Mouse (Mus musculus): Measurements from ENCODE around the gene Fam124b. TPM values are rescaled to one million over a fixed set of nuclear protein-coding genes. Genes with fewer than 3 reads are reported as not detected.

Fam124b gene
- total RNA-seq (2014; fragmentation: Nextera tagmentation): not detected in 2 replicates
- total RNA-seq (2017): not detected in 2 replicates

DNA sequence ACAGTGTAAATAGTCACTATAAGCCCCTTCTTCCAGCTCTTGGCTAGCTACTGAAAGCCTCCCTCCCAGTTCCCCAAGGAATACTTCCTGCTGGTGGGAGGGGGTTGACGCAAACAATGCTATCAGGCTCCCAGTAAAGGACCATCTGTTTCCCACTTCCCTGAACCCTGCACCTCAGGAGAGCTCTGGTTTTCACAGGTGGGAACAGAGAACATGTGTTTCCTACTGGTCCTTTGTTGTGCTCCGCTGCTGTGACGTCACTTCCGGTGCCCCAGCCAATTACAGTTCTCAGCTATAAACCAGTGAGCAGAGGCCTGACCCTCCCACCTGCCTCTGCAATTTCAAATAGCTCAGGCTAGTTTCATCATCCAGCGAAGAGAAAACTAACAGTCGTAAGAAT is at the start of gene Fam124b:
TSS of gene Fam124b (minus strand) at position 206 of the 400 bp plus-strand sequence.
- ATAC-seq (replicated peaks; ENCODE audit: poor library complexity, severe bottlenecking): peak; percentile 35; the same call in 1 of the 2 replicates

DNA sequence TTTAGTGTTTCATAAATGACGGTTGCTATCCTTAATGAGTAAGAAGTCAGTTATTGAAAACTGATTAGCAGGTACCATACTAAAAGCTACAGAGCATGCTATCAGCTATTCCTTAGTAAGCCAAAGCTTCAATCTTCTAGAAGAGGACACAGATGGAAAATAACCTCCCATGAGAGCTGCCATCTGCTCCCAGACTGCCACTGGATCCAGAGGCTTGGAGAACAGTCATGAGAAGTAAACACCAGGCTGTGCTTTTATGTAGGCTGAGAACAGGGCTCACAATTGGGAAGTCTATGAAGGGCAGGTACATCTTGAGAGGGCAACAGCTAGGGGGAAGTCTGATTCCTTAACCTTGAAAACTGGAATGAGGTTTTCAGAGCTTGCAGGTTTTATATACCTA is 42.2 kb upstream of the Fam124b start:
- no peak for ATAC-seq (replicated peaks; ENCODE audit: poor library complexity, severe bottlenecking)

DNA sequence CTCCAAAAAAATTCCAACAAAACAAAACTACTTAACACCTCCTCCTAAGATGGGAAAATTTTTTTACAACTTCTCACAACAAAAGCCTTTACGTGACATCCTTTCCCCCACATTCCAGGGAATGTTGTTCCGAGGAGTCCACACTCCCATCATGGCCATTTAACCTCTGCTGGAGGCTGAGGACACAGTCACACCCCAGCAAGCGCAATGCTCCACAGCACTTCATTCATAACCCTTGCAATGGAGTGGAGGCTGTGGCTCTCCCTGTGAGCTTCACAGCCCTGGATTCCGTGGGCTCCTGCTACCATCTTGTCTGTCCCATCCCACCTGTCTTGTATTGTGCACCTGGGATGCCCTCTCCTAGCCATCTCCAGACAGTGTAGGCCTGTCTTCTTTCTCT is 40.4 kb upstream of the Fam124b start:
- no peak for ATAC-seq (replicated peaks; ENCODE audit: poor library complexity, severe bottlenecking)

DNA sequence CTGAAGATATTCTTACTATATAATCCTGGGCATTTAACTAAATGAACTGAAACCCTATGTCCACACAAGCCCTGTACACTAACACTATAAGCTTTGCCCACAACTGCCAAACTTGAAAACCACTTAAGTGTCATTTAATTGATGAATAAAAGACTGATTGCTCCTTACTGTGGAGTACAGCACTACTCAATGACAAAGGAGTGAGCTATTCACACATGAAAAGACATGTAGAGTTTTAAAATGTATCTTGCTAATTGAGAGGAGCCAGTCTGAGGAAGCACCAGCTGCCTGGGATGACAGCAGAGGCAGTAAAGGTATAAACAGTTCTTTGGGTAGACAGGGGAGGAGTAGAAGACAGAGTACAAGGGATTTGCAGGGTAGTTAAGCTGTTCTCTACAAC is 35.0 kb upstream of the Fam124b start:
- ATAC-seq (replicated peaks; ENCODE audit: poor library complexity, severe bottlenecking): no peak

DNA sequence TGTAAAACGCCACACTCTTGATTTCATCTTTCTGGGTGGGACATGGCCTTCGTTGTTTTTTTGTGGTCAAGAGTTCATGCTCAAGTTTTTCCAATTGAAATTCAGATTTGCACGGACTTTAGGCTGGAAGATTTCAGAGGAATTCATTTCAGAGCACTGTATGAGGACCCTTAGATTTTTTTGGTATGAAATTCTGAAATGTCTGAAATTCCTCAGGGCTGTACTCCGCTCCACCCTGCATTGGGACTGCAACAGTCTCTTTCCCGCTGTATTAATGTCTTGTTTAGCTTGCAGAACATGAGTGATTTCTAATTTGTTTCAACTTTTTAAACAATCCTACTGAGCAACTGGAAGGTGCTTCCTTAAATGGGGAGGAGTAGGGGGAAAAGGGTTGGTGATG is 32.0 kb upstream of the Fam124b start:
- no peak for ATAC-seq (replicated peaks; ENCODE audit: poor library complexity, severe bottlenecking)

DNA sequence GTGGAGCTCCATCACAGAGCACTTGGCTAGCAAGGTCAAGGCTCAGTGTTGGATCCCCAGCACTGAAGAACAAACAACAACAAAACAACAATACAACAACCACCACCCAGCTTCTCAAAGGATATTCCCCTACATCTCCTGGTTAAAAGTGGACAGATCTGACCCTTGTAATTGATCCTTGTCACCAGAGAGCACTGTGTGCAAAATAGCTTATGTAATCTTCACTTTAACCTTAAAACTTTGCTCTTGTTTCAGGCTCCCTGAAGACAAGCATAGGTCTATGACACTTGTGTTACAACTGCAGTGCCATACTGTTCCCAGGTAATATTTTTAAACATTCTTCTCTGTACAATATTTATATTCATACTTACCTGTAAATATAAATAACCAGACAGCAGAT is 28.9 kb upstream of the Fam124b start:
- no peak for ATAC-seq (replicated peaks; ENCODE audit: poor library complexity, severe bottlenecking)

DNA sequence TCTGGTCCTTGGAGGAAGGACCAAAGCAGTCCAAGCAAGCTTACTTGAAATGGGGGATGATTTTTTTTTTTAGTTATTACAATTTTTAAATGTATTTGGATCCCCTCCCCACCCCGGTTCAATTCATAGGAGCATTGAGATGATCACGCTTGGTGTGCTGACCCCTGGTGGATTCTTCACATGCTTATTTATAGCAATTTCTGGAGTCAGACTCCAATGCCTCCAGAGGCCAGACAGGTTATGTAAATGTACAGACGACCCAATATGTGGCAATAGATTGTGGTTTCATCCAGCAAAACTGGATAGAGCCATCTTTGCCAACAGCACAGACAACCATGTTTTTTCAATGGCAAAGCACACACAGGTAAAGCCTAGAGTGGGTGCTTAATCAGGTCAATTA is 25.9 kb upstream of the Fam124b start:
- ATAC-seq (replicated peaks; ENCODE audit: poor library complexity, severe bottlenecking): peak; percentile 68

DNA sequence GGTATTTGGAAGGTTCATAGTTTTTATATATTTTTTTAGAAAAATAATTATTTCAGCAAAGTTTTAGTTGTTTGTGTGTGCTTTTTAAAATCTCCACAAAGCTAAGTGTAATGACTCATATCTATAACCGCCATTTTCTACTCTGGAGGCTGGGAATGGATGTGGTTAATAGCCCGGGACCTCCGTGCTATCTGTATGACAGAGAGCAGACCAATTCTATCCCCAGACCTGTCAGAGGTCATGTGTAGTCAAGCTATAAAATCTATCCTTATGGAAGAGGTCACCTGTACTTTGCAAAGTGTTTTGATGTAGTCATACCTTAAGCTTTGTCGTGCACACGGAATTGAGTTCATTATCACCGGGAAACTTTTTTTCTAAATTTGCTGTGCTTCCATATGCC is 23.3 kb upstream of the Fam124b start:
- no peak for ATAC-seq (replicated peaks; ENCODE audit: poor library complexity, severe bottlenecking)

DNA sequence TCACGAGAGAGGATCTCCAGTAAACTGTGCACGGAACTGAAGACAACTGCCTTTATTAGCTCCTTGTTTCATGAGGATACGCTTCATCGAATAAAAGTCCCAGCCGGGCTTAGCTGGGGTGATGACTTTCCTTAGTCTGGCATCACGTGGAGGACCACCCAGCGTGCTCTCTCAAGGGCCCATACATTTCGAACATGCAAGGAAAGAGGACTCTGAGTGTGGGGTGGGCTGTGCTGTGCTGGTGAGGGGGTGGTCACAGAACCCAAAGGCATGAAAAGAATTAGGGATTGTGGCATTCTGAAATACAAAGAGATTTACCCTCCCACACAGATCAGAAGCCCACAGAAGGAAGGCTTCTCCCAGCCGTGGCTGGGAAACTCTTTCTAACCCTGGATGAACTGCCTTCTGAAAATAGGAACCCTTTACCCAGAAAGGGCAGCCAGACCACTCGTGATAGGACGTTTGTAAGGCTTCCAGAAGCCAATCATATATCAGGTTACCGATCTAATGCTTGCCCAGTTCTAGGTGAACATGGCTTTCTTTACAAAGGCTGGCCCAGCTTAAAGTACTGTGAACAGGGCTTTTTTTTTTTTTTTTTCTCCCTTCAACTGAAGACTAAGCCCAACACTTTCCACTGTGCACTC is 21.9 kb upstream of the Fam124b start:
- no peak for ATAC-seq (replicated peaks; ENCODE audit: poor library complexity, severe bottlenecking)

DNA sequence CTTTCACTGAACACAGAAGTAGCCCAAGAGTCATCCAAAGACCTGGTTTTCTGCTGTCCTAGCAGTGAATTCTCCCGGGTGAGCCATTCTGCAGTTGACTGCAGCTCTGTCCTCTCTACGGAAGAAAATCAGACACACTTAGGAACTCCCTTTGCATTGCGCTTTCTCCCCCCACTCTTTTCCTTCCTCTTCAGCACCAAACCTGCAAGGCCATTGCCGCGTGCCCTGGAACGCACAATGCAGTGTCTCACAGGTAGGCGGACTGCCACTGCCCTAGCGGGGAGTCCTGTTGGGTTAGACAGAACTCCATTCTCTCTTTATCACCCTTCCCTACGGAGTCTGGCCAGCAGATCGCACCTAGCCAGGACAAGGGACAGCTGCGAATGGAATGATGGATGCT is 21.2 kb upstream of the Fam124b start:
- ATAC-seq (replicated peaks; ENCODE audit: poor library complexity, severe bottlenecking): no peak

DNA sequence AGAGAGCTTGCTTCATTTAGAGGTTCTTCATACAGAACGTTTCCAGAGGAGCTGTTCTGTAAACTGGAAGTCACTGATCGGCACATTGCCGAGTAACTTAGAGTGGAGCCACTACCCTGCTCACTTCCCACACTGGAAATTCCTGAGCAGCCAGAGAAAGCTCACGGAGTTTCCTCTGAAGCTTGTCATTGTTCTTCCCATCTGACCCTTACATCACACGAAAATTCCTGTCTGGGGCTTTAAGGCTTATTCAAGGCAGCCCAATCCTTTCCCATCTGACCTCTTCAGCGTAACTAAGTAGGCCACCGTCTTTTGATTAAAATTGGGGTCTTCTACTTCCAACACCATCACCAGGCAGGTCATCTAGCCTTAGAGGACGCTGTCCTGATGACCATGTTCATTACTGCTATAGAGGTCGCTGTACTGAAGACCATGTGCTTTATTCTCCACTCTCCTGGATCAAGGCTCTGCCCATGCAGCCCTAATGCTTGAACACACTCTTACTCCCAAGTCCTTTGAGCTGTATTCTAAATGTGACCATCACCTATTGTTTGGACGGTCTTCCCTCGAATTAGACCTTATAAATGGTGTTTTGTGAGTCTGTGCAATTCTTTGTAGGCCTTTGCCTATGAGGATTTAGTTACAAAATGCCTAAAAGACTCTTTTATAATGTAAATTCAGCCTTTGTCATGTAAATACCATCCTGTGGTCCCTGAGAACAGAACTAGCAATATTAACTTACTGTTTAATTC is 18.9 kb upstream of the Fam124b start:
- ATAC-seq (replicated peaks; ENCODE audit: poor library complexity, severe bottlenecking): no peak

DNA sequence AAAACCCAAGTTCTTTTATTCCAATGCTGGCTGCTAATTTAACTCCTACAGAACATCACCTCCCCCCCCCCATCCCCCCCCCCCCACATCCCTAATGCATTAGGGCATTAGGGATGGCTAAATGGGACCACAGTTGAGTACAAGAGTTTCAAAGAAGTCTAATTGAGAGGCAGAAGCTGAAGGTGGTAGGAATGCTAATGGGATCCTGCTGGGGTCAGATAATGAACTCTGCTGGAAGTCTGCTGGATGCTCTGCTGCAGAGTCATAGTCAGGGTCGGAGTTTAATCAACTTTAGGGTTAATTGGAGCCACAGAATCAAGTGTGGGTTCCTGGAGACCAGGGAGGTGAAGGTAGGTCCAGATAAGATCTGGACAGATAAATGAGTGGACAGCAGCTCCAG is 17.9 kb upstream of the Fam124b start:
- ATAC-seq (replicated peaks; ENCODE audit: poor library complexity, severe bottlenecking): no peak

DNA sequence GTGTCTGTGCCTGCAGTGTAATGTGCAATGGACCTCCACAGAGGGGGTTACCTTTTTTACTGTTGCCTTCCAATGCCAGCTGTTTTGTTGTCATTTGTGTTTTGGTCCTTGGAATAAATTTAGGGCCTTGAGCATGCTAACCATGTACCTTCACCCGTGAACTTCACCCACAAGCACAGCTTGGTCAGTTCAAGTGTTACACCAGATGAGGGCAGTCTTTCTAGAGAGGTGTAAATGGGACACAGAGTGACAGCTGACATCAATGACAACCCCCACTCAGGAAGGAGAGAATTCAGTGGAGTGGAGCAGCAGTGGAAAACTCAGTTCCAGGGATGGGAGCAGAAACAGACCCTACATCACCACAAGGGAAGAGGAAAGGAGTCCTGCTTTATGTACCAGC is 12.3 kb upstream of the Fam124b start:
- ATAC-seq (replicated peaks; ENCODE audit: poor library complexity, severe bottlenecking): no peak

DNA sequence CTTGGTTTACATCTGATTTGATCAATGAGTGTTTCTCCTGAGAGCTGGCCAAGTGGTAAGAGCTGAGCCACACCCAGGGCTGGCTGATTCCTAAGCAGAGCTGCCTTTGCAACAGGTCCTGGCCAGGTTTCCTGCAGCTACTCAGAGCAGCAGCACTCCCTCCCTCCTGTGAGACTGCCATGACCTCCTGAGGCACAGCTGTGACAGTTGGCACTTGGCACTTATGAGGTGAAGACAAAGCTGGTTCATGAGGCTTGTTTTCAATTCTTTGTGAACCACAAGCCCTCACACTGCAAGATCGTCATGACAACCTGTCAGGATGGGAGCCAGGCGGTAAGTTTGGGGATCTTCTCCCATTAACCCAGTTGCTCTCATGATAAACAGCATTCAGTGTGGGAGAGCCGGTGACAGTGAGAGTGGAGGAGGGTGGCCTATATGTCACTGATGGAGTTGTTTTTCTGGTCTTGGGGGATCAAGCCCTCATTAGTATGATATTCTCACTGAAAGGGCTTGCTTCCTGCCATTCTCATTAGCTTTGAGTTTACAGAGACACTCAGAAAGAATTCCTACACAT is 6.7 kb upstream of the Fam124b start:
- ATAC-seq (replicated peaks; ENCODE audit: poor library complexity, severe bottlenecking): no peak

DNA sequence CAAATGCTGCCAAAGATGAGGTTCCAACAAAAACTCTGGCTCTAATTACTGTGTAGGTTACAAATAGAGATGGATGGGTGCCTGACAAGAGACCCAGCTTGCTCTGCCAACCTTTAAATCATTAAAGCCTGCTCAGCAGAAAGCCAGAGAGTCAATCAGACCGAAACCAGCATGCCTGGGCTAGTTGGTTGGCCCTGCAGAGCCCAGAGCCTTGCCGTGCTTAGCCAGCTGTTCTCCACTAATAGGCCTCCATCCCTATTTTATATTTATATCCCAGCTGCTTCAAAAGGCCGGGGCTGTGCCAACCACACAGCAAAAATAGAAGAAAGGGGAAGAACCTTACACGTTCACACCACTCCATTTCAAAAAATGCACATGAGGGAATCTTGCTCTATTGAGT is 2.9 kb upstream of the Fam124b start:
- ATAC-seq (replicated peaks; ENCODE audit: poor library complexity, severe bottlenecking): no peak

DNA sequence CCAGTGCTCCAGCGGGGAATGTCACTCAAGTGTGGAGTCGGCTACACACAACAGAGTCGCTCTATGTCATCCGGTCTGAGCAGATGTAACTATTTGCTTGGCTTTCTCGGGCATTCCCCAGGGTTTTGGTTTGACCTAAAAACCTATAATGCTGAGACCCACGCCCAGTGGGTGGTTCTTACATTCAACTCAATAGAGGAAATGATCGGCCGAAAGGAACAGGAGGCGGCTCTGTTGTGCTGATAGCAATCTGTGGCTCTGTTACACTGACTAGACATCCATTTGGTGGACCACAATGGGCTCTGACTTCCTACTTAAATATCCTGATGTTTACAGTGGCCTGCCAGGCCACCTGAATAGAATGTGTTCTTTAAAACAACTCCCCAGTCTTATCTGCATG is 4.4 kb downstream of the Fam124b start:
- ATAC-seq (replicated peaks; ENCODE audit: poor library complexity, severe bottlenecking): peak; percentile 82

DNA sequence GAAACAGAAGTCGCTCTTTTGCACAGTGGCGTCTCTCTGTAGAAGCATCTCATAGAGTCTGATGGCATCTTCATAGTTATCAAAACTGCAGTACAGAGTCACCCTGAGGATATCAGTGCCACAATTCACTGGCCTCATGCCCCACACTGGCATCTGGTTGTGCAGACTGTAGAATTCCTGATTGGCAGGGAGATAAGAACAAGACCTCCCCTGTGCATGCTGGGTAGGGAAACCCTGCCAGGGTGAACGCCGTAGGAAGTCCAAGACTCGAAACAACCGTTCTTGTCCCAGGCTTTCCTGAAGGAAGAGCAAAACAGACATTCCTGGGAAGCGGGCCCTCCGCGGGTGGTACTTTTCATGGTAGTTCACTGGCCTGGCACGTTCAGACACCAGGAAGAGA is 5.1 kb downstream of the Fam124b start:
- no peak for ATAC-seq (replicated peaks; ENCODE audit: poor library complexity, severe bottlenecking)

DNA sequence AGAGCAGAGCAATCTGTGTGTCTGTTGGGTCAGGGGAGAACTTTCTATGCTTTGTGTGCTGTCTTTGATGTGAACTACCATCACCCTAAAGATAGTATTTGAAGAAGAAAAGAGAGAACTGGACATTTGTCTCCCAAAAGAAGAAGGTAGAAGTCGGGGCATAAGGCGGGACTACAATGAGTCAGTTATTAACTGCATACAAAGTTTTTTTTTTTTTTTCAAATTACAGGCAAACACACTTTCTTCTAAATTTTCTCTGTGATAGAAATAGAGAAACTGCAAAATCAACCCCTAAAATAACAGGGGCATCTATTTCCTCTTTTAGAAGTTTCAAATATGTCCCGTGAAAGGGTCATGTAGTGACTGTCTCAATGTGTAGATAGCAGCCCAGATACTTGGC is 16.0 kb downstream of the Fam124b start:
- peak; percentile 48; the same call in 1 of the 2 replicates for ATAC-seq (replicated peaks; ENCODE audit: poor library complexity, severe bottlenecking)

DNA sequence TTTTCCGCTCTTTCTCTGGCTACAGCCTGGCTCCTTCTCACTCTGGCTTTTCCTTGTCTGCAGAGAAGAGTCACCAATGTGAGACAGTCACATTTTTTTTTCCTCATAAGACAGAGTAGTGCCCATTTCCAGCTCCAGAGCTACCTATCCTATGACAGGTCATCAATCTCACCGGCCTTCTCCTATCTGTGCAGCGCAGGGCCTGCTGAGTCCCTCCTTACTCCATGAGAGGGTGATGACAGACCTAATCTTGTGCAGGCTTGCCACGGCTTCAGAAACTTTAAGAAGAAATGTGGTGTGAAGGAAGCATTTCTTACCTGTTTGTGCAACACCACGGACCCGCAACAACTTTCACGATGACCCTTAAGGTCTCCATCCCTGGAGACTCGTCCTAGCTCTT is 25.4 kb downstream of the Fam124b start:
- no peak for ATAC-seq (replicated peaks; ENCODE audit: poor library complexity, severe bottlenecking)

DNA sequence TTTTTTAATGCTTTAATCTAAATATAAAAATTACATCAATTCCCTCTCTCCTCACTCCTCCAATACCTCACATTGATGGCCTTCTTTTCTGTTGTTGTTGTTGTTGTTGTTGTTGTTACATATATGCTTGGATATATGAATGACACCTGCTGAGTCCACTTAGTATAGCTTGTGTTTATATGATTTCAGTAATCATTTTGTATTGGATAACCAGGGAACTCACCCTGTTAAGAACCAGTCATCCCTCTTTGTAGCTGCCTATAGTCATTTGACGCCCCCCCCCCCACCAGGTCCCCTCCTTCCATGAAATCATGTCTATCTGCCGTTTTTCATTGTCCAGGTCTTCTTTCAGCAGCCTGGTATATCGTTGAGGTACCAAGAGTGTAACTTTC is 36.9 kb downstream of the Fam124b start:
- no peak for ATAC-seq (replicated peaks; ENCODE audit: poor library complexity, severe bottlenecking)

DNA sequence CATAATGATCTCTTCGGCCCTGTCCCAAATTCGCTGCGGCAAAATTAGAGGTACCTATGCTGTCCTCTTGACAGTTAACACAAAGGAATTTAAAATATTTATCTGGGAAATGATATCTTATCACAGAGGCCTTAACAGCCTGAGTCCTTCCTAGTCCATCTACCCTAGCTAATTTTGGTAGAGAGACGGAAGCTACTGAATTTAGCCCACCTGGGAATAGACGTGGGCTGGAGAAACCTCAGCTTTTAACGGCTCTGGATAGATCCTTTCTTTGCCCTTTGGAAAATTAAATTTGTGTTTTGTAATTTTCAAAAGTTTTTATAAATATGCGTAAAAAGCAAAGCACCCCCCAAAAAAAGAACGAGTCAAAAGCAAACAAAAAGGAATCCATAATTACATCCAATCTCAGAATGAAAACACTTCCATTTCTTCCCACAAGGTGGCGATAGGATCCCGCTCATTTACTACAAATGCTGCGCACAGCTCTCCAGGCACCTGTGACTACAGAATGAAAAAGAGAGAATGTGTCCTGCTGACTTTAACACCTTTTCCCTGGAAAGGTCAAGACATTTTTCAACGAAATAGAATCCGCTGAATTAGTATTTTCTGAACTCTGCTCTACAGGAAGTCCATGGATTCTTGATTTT is 37.4 kb downstream of the Fam124b start:
- ATAC-seq (replicated peaks; ENCODE audit: poor library complexity, severe bottlenecking): peak; percentile 82
